In genomic region chr4:131919506-131920140, GRCm38 (mm10) we compare ENCODE assay signal across 10 mouse cellular contexts. TPM values are rescaled to one million over a fixed set of nuclear protein-coding genes. Genes with fewer than 3 reads are reported as not detected.
DNase-seq lines count a peak whose midpoint lies in the region; ATAC-seq and TF ChIP-seq lines count a peak whose summit lies in the region.
"Had no signal": no experiment of that assay in that cellular context is flagged by ENCODE, and none has a peak within 500 bp of the region (broad histone marks: within the 10 kb centered on the region; RNA-seq: fewer than 3 reads in every experiment).

No protein-coding gene starts in this region.

- peaks cover 99% of the 10 kb centered on the region for H3K27me3 ChIP-seq in forebrain, embryonic 12.5 days
- H3K27me3 ChIP-seq in forebrain, embryonic 16.5 days (replicated peaks; ENCODE audit: control insufficient read depth, insufficient read depth, low read length) = peaks cover 79% of the 10 kb centered on the region
- peaks cover 87% of the 10 kb centered on the region for H3K27me3 ChIP-seq in lung, embryonic 15.5 days
- peaks cover 34% of the 10 kb centered on the region for H3K27me3 ChIP-seq in intestine, postnatal 0 days (replicated peaks; ENCODE audit: control insufficient read depth, insufficient read depth, low read length)
- peaks cover 94% of the 10 kb centered on the region for H3K27me3 ChIP-seq in neural tube, embryonic 13.5 days

- peak overlapping the region; percentile 49 for H3K4me3 ChIP-seq in forebrain, embryonic 12.5 days (replicated peaks)
- H3K4me3 ChIP-seq in forebrain, embryonic 16.5 days (replicated peaks; ENCODE audit: low read length) = no peak overlapping the region
- peak overlapping the region; percentile 65 for H3K4me3 ChIP-seq in lung, embryonic 15.5 days
- H3K4me3 ChIP-seq in intestine, postnatal 0 days (ENCODE audit: low read depth, low read length) = peak overlapping the region; percentile 68
- peak overlapping the region; percentile 49 for H3K4me3 ChIP-seq in neural tube, embryonic 13.5 days

- no peak overlapping the region for H3K9ac ChIP-seq in forebrain, embryonic 12.5 days
- no peak overlapping the region for H3K9ac ChIP-seq in forebrain, embryonic 16.5 days (replicated peaks; ENCODE audit: low read depth, low read length)
- no peak overlapping the region for H3K9ac ChIP-seq in lung, embryonic 15.5 days
- peak overlapping the region; percentile 60 for H3K9ac ChIP-seq in intestine, postnatal 0 days (ENCODE audit: low read depth, low read length)
- no peak overlapping the region for H3K9ac ChIP-seq in neural tube, embryonic 13.5 days

- H3K4me1 ChIP-seq in forebrain, embryonic 12.5 days = peaks cover 63% of the 10 kb centered on the region
- H3K4me1 ChIP-seq in forebrain, embryonic 16.5 days (replicated peaks; ENCODE audit: control insufficient read depth, insufficient read depth, low read length) = peaks cover 36% of the 10 kb centered on the region
- peaks cover 55% of the 10 kb centered on the region for H3K4me1 ChIP-seq in lung, embryonic 15.5 days
- H3K4me1 ChIP-seq in intestine, postnatal 0 days (replicated peaks; ENCODE audit: control insufficient read depth, insufficient read depth, low read length) = peaks cover 5% of the 10 kb centered on the region
- peaks cover 75% of the 10 kb centered on the region for H3K4me1 ChIP-seq in neural tube, embryonic 13.5 days (replicated peaks)

- no peak for DNase-seq in lung, adult 18-20 months
- DNase-seq in cerebellum, postnatal 10 days = no peak
- DNase-seq: layer of hippocampus, postnatal 36 days had no signal

- TF ChIP-seq CTCF in intestine, postnatal 0 days (IDR thresholded peaks at IDR 0.05; ENCODE audit: low read depth) = no peak

- WGBS in forebrain, embryonic 12.5 days = 11% methylated on average over 15 of the region's 15 CpGs
- WGBS in forebrain, embryonic 16.5 days = 18% methylated on average over 15 of the region's 15 CpGs
- 19% methylated on average over 15 of the region's 15 CpGs for WGBS in lung, embryonic 15.5 days
- 48% methylated on average over 15 of the region's 15 CpGs for WGBS in intestine, postnatal 0 days
- 17% methylated on average over 15 of the region's 15 CpGs for WGBS in neural tube, embryonic 13.5 days

- no peaks in the 10 kb centered on the region; the same call in 1 of the 2 replicates for H3K9me3 ChIP-seq in forebrain, embryonic 12.5 days
- H3K9me3 ChIP-seq in forebrain, embryonic 16.5 days (ENCODE audit: control insufficient read depth, low read length) = no peaks in the 10 kb centered on the region
- no peaks in the 10 kb centered on the region for H3K9me3 ChIP-seq in lung, embryonic 15.5 days
- H3K9me3 ChIP-seq in intestine, postnatal 0 days (ENCODE audit: control insufficient read depth) = no peaks in the 10 kb centered on the region
- H3K9me3 ChIP-seq in neural tube, embryonic 13.5 days = no peaks in the 10 kb centered on the region

- H3K4me2 ChIP-seq in forebrain, embryonic 12.5 days = peak overlapping the region; percentile 74
- H3K4me2 ChIP-seq in forebrain, embryonic 16.5 days (ENCODE audit: low read length) = no peak overlapping the region
- peak overlapping the region; percentile 89 for H3K4me2 ChIP-seq in lung, embryonic 15.5 days
- H3K4me2 ChIP-seq in intestine, postnatal 0 days (replicated peaks; ENCODE audit: low read depth) = peak overlapping the region; percentile 96
- H3K4me2 ChIP-seq in neural tube, embryonic 13.5 days = peak overlapping the region; percentile 75

- ATAC-seq in forebrain, embryonic 12.5 days (ENCODE audit: low FRiP score) = no peak
- ATAC-seq in forebrain, embryonic 16.5 days = no peak
- no peak for ATAC-seq in lung, embryonic 15.5 days (ENCODE audit: borderline replicate concordance, extremely low read depth, low FRiP score, low TSS enrichment)
- no peak for ATAC-seq in intestine, postnatal 0 days
- no peak for ATAC-seq in neural tube, embryonic 13.5 days (ENCODE audit: low read depth)
- ATAC-seq in erythroid progenitor cell, adult 5-6 weeks (replicated peaks; ENCODE audit: low FRiP score, poor library complexity, severe bottlenecking) = no peak
- ATAC-seq: activated CD4-positive, CD25-positive, alpha-beta regulatory T cell, adult 4 months had no signal

- H3K27ac ChIP-seq in forebrain, embryonic 12.5 days = no peak overlapping the region
- H3K27ac ChIP-seq in forebrain, embryonic 16.5 days (ENCODE audit: low read length) = no peak overlapping the region
- H3K27ac ChIP-seq in lung, embryonic 15.5 days = peak overlapping the region; percentile 78
- peak overlapping the region; percentile 55 for H3K27ac ChIP-seq in intestine, postnatal 0 days (ENCODE audit: low read depth, low read length)
- H3K27ac ChIP-seq in neural tube, embryonic 13.5 days (replicated peaks) = no peak overlapping the region

- peaks cover 10% of the 10 kb centered on the region for H3K36me3 ChIP-seq in forebrain, embryonic 12.5 days (replicated peaks)
- H3K36me3 ChIP-seq in forebrain, embryonic 16.5 days (ENCODE audit: control insufficient read depth, insufficient read depth) = 0 out of 2 replicates have a peak, but pooled peaks cover 2% of the 10 kb centered on the region
- no peaks in the 10 kb centered on the region; the same call in 1 of the 2 replicates for H3K36me3 ChIP-seq in lung, embryonic 15.5 days
- H3K36me3 ChIP-seq in intestine, postnatal 0 days (ENCODE audit: control insufficient read depth, insufficient read depth) = peaks cover 11% of the 10 kb centered on the region
- peaks cover 14% of the 10 kb centered on the region for H3K36me3 ChIP-seq in neural tube, embryonic 13.5 days

RNA-seq across cellular contexts. Expression of gene Tmem200b, which starts 1.9 kb away (rescaled TPM):
- 0.24 and 0.50 TPM in 2 replicates for polyA plus RNA-seq in forebrain, embryonic 12.5 days (2016; fragmentation: Nextera tagmentation; extraction: Ambion mirVana)
- polyA plus RNA-seq in forebrain, embryonic 16.5 days (2015; fragmentation: Nextera tagmentation; extraction: Ambion mirVana) = not detected in 2 replicates
- 1.1 and 1.2 TPM in 2 replicates for polyA plus RNA-seq in lung, embryonic 15.5 days (2015; fragmentation: Nextera tagmentation; extraction: Ambion mirVana)
- polyA plus RNA-seq in intestine, postnatal 0 days (2015; fragmentation: Nextera tagmentation; extraction: Ambion mirVana) = 1.3 and 1.7 TPM in 2 replicates
- polyA plus RNA-seq in neural tube, embryonic 13.5 days (2015; fragmentation: Nextera tagmentation; extraction: Ambion mirVana) = 0.14 and 0.29 TPM in 2 replicates
- not detected in 2 replicates for total RNA-seq in erythroid progenitor cell, adult 5-6 weeks (2015; ENCODE audit: low replicate concordance)
- total RNA-seq in erythroid progenitor cell, adult 5-6 weeks (2017; ENCODE audit: low replicate concordance) = not detected in 2 replicates
- polyA plus RNA-seq: activated CD4-positive, CD25-positive, alpha-beta regulatory T cell, adult 4 months had no signal

RNA-seq across cellular contexts. Expression of gene Srsf4, which starts 46.2 kb away (rescaled TPM):
- polyA plus RNA-seq in forebrain, embryonic 12.5 days (2016; fragmentation: Nextera tagmentation; extraction: Ambion mirVana) = 193 and 199 TPM in 2 replicates
- polyA plus RNA-seq in forebrain, embryonic 16.5 days (2015; fragmentation: Nextera tagmentation; extraction: Ambion mirVana) = 143 and 156 TPM in 2 replicates
- polyA plus RNA-seq in lung, embryonic 15.5 days (2015; fragmentation: Nextera tagmentation; extraction: Ambion mirVana) = 117 and 119 TPM in 2 replicates
- 36.2 and 38.3 TPM in 2 replicates for polyA plus RNA-seq in intestine, postnatal 0 days (2015; fragmentation: Nextera tagmentation; extraction: Ambion mirVana)
- polyA plus RNA-seq in neural tube, embryonic 13.5 days (2015; fragmentation: Nextera tagmentation; extraction: Ambion mirVana) = 109 and 135 TPM in 2 replicates
- 85.9 and 87.9 TPM in 2 replicates for total RNA-seq in erythroid progenitor cell, adult 5-6 weeks (2015; ENCODE audit: low replicate concordance)
- total RNA-seq in erythroid progenitor cell, adult 5-6 weeks (2017; ENCODE audit: low replicate concordance) = 145 and 167 TPM in 2 replicates

Comparison
In these comparisons a context has a peak if more than half of its experiments do, and no peak if none do; other contexts are left out.
1. H3K27ac ChIP-seq: peak in lung, embryonic 15.5 days (single experiment) and intestine, postnatal 0 days (single experiment); none in forebrain, embryonic 12.5 days (single experiment), forebrain, embryonic 16.5 days (single experiment) and neural tube, embryonic 13.5 days (single experiment).